Comparison of ENCODE assay signal across 9 mouse cellular contexts in the genomic region with DNA sequence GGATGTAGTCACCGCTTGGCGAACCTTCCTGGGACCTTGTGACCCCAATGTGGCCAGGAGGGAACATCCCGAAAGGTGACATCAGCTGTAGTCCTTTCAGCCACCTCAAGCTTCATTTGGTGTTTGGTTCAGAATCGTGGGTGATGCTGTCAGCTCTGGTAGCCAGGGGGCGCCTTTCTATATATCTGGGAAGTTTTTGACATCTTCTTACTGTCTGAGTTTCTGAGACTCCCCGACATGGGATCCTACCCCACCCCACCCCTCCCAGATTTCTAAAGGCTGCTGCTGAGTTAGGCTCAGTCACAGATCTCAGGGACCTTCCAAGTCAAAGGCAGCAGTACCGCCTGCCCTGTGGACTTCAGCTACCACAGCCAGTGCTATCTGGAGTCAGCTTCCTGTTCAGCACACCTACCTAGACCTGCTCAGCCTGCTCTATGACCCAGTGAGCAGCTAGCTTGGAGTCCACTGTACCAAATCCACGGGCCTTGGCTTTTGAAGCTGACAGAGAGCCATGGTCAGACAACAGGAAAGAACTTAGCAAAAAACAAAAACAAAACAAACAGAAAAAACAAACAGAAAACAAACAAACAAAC. TPM values are rescaled to one million over a fixed set of nuclear protein-coding genes. Genes with fewer than 3 reads are reported as not detected.
DNase-seq lines count a peak whose midpoint lies in the region; ATAC-seq lines count a peak whose summit lies in the region.
"Had no signal": no experiment of that assay in that cellular context is flagged by ENCODE, and none has a peak within 500 bp of the region (broad histone marks: within the 10 kb centered on the region; RNA-seq: fewer than 3 reads in every experiment).

No protein-coding gene starts in this region.

- H3K4me2 ChIP-seq in hindbrain, embryonic 11.5 days (replicated peaks; ENCODE audit: low read depth, low read length), result no peak overlapping the region
- H3K4me2 ChIP-seq in hindbrain, embryonic 13.5 days, result no peak overlapping the region
- H3K4me2 ChIP-seq in intestine, embryonic 15.5 days (replicated peaks), result no peak overlapping the region; the same call in 1 of the 2 replicates

- H3K36me3 ChIP-seq in hindbrain, embryonic 11.5 days (ENCODE audit: control insufficient read depth, insufficient read depth, low read length), result no peaks in the 10 kb centered on the region
- peaks cover 5% of the 10 kb centered on the region for H3K36me3 ChIP-seq in hindbrain, embryonic 13.5 days
- no peaks in the 10 kb centered on the region for H3K36me3 ChIP-seq in intestine, embryonic 15.5 days
- H3K36me3 ChIP-seq in megakaryocyte, embryonic 14.5 days (replicated peaks; ENCODE audit: low read length), result peaks cover 2% of the 10 kb centered on the region

- H3K9me3 ChIP-seq in hindbrain, embryonic 11.5 days (ENCODE audit: control insufficient read depth, low read length), result no peaks in the 10 kb centered on the region
- H3K9me3 ChIP-seq in hindbrain, embryonic 13.5 days, result no peaks in the 10 kb centered on the region
- H3K9me3 ChIP-seq in intestine, embryonic 15.5 days, result no peaks in the 10 kb centered on the region
- H3K9me3 ChIP-seq in megakaryocyte, embryonic 14.5 days, result no peaks in the 10 kb centered on the region

- peak; percentile 10 for DNase-seq in hindbrain, embryonic 11.5 days (ENCODE audit: low spot score)
- peak; percentile 37 for DNase-seq in ES-CJ7 (ENCODE audit: low read depth, low spot score)
- no peak for DNase-seq in gastrocnemius, postnatal 10 days
- no peak for DNase-seq in heart, postnatal 25 days (ENCODE audit: low spot score)

- 64% methylated on average over 8 of the region's 8 CpGs for WGBS in hindbrain, embryonic 11.5 days
- WGBS in hindbrain, embryonic 13.5 days, result 74% methylated on average over 8 of the region's 8 CpGs
- WGBS in intestine, embryonic 15.5 days, result 61% methylated on average over 8 of the region's 8 CpGs

- no peak overlapping the region for H3K9ac ChIP-seq in hindbrain, embryonic 11.5 days (ENCODE audit: low read depth, low read length)
- H3K9ac ChIP-seq in hindbrain, embryonic 13.5 days, result no peak overlapping the region
- no peak overlapping the region for H3K9ac ChIP-seq in intestine, embryonic 15.5 days

- H3K4me1 ChIP-seq in hindbrain, embryonic 11.5 days (replicated peaks; ENCODE audit: control insufficient read depth, insufficient read depth, low read length), result no peaks in the 10 kb centered on the region
- H3K4me1 ChIP-seq in hindbrain, embryonic 13.5 days (replicated peaks), result no peaks in the 10 kb centered on the region; the same call in 1 of the 2 replicates
- no peaks in the 10 kb centered on the region for H3K4me1 ChIP-seq in intestine, embryonic 15.5 days (replicated peaks)
- peaks cover 16% of the 10 kb centered on the region for H3K4me1 ChIP-seq in megakaryocyte, embryonic 14.5 days

- H3K4me3 ChIP-seq in hindbrain, embryonic 11.5 days (ENCODE audit: low read depth, low read length), result no peak overlapping the region
- H3K4me3 ChIP-seq in hindbrain, embryonic 13.5 days, result no peak overlapping the region
- H3K4me3 ChIP-seq in intestine, embryonic 15.5 days (replicated peaks), result no peak overlapping the region
- peak overlapping the region; percentile 60 for H3K4me3 ChIP-seq in megakaryocyte, embryonic 14.5 days (replicated peaks)

- no peaks in the 10 kb centered on the region for H3K27me3 ChIP-seq in hindbrain, embryonic 11.5 days (ENCODE audit: control insufficient read depth, insufficient read depth, low read length)
- no peaks in the 10 kb centered on the region for H3K27me3 ChIP-seq in hindbrain, embryonic 13.5 days
- no peaks in the 10 kb centered on the region for H3K27me3 ChIP-seq in intestine, embryonic 15.5 days (replicated peaks)
- H3K27me3 ChIP-seq in megakaryocyte, embryonic 14.5 days (replicated peaks), result peaks cover 24% of the 10 kb centered on the region

- ATAC-seq in hindbrain, embryonic 11.5 days (ENCODE audit: low FRiP score), result no peak
- no peak for ATAC-seq in hindbrain, embryonic 13.5 days (ENCODE audit: low FRiP score)
- peak; percentile 82 for ATAC-seq in intestine, embryonic 15.5 days
- ATAC-seq in monocyte, adult 5-6 weeks (replicated peaks; ENCODE audit: insufficient number of reproducible peaks, low FRiP score, low TSS enrichment, poor library complexity, severe bottlenecking), result no peak

- intact Hi-C loops in heart, postnatal 25 days (cut with DNase I), result loop anchor here (1.0 kb wide), 1 partner anchor 111 kb away; no protein-coding TSS in a partner anchor

- H3K27ac ChIP-seq in hindbrain, embryonic 11.5 days (ENCODE audit: low read depth, low read length), result no peak overlapping the region
- no peak overlapping the region for H3K27ac ChIP-seq in hindbrain, embryonic 13.5 days
- peak overlapping the region; percentile 72 for H3K27ac ChIP-seq in intestine, embryonic 15.5 days

RNA-seq across cellular contexts. Expression of gene Nme9, which starts 18.5 kb away (rescaled TPM):
- polyA plus RNA-seq in hindbrain, embryonic 11.5 days (2014; fragmentation: Nextera tagmentation; extraction: Ambion mirVana), result 0.90 and 1.4 TPM in 2 replicates
- 0.56 and 0.83 TPM in 2 replicates for polyA plus RNA-seq in hindbrain, embryonic 13.5 days (2015; fragmentation: Nextera tagmentation; extraction: Ambion mirVana)
- polyA plus RNA-seq in intestine, embryonic 15.5 days (2015; fragmentation: Nextera tagmentation; extraction: Ambion mirVana), result 0.25 and 0.33 TPM in 2 replicates
- polyA plus RNA-seq in megakaryocyte, embryonic 14.5 days (2012; ENCODE audit: insufficient read depth, low replicate concordance), result not detected in 2 replicates
- total RNA-seq in monocyte, adult 5-6 weeks (2017), result not detected in 3 replicates
- not detected for total RNA-seq in gastrocnemius, postnatal 10 days (2021)
- not detected for total RNA-seq in heart, postnatal 25 days (2021)
- polyA plus RNA-seq: limb, embryonic 11.5 days had no signal

RNA-seq across cellular contexts. Expression of gene Mras, which starts 32.6 kb away (rescaled TPM):
- 20.7 and 22.9 TPM in 2 replicates for polyA plus RNA-seq in hindbrain, embryonic 11.5 days (2014; fragmentation: Nextera tagmentation; extraction: Ambion mirVana)
- polyA plus RNA-seq in hindbrain, embryonic 13.5 days (2015; fragmentation: Nextera tagmentation; extraction: Ambion mirVana), result 54.7 and 55.2 TPM in 2 replicates
- 11.0 and 12.5 TPM in 2 replicates for polyA plus RNA-seq in intestine, embryonic 15.5 days (2015; fragmentation: Nextera tagmentation; extraction: Ambion mirVana)
- polyA plus RNA-seq in megakaryocyte, embryonic 14.5 days (2012; ENCODE audit: insufficient read depth, low replicate concordance), result 0.09 TPM in 1 of 2 replicates, not detected in the other
- total RNA-seq in monocyte, adult 5-6 weeks (2017), result 1.3 TPM in 1 of 3 replicates, not detected in the others
- 10 to 100 TPM in 1 of 2 experiments, 1 to 10 TPM in 1; 9.7 to 10.6 TPM for total RNA-seq in gastrocnemius, postnatal 10 days (2021)
- total RNA-seq in heart, postnatal 25 days (2021), result 1 to 10 TPM; 4.8 to 6.8 TPM

Comparison
In these comparisons a context has a peak if more than half of its experiments do, and no peak if none do; other contexts are left out.
1. DNase-seq: peak in hindbrain, embryonic 11.5 days (single experiment) and ES-CJ7 (single experiment); none in gastrocnemius, postnatal 10 days (single experiment) and heart, postnatal 25 days (single experiment).
2. RNA of gene Mras, which starts 32.6 kb away (polyA plus RNA-seq): 54.7 to 55.2 TPM in hindbrain, embryonic 13.5 days, 20.7 to 22.9 TPM in hindbrain, embryonic 11.5 days and 11.0 to 12.5 TPM in intestine, embryonic 15.5 days; 0.09 TPM in megakaryocyte, embryonic 14.5 days; every median in the first group is over 10 times any median in the second.